Mouse (Mus musculus) intestine, embryonic 16.5 days (tissue): ENCODE measurements around the gene Trio. TPM values are rescaled to one million over a fixed set of nuclear protein-coding genes. Genes with fewer than 3 reads are reported as not detected.

Experiments
- ATAC-seq: fragments of 200-750 bp; cut with Nextera tagmentation; 2 replicates; pipeline ENCODE4 v1.8.0; 2017; ENCODE audit warnings: moderate TSS enrichment, moderate library complexity
- H3K27ac ChIP-seq: fragments of 300-500 bp; sonication (generic); 2 replicates; pipeline ENCODE4 v1.5.1; 2014; ENCODE audit warnings: mild to moderate bottlenecking, low read length
- H3K27me3 ChIP-seq: fragments of 300-500 bp; sonication (generic); replicated peaks from 2 replicates; pipeline ENCODE4 v1.6.1; 2014; ENCODE audit warnings: low read length, control low read depth, mixed read lengths; ENCODE audit not compliant: control insufficient read depth, insufficient read depth
- H3K36me3 ChIP-seq: fragments of 300-500 bp; sonication (generic); 2 replicates; pipeline ENCODE4 v1.6.1; 2014; ENCODE audit warnings: low read length, control low read depth; ENCODE audit not compliant: control insufficient read depth, insufficient read depth
- H3K4me1 ChIP-seq: fragments of 300-500 bp; sonication (generic); 2 replicates; pipeline ENCODE4 v1.6.1; 2014; ENCODE audit warnings: low read length, control low read depth, mixed read lengths; ENCODE audit not compliant: control insufficient read depth, insufficient read depth
- H3K4me2 ChIP-seq: fragments of 300-500 bp; sonication (generic); 2 replicates; pipeline ENCODE4 v1.6.1; 2014; ENCODE audit warnings: low read depth, low read length, control low read depth
- H3K4me3 ChIP-seq: fragments of 300-500 bp; sonication (generic); 2 replicates; pipeline ENCODE4 v1.5.1; 2014; ENCODE audit warnings: mild to moderate bottlenecking, low read length
- H3K9ac ChIP-seq: fragments of 300-500 bp; sonication (generic); 2 replicates; pipeline ENCODE4 v1.6.1; 2014; ENCODE audit warnings: low read depth, low read length
- H3K9me3 ChIP-seq: fragments of 300-500 bp; sonication (generic); 2 replicates; pipeline ENCODE4 v1.6.1; 2016; ENCODE audit warnings: low read length, control low read depth; ENCODE audit not compliant: control insufficient read depth
- WGBS: fragments of 180-500 bp; shearing (Covaris S2); extraction: QIAGEN DNeasy Blood & Tissue Kit; methylation state at CpG from one replicate; pipeline ENCODE4 v1.1.7; 2014; 5-methylcytosine and 5-hydroxymethylcytosine counted together
- polyA plus RNA-seq: library from polyadenylated mRNA; unstranded; fragments of >200 nt; fragmentation: Nextera tagmentation; extraction: Ambion mirVana; gene quantifications from 2 replicates; pipeline ENCODE4 v1.2.1, GENCODE M21; 2015

The Trio gene
- polyA plus RNA-seq, 1 experiment from 2014 or later, result 13.4 TPM

GRCm38 (mm10) chr15:28064081-28064732 is 38.6 kb upstream of the Trio start:
- Histone ChIP-seq H3K27ac (no peak overlapping the region), H3K4me1 (no peaks in the 10 kb centered on the region), H3K4me2 (no peak overlapping the region), H3K9me3 (no peaks in the 10 kb centered on the region), H3K36me3 (no peaks in the 10 kb centered on the region), H3K4me3 (no peak overlapping the region), H3K27me3 (no peaks in the 10 kb centered on the region), H3K9ac (no peak overlapping the region)
- no peak for ATAC-seq
- 73% methylated on average over 13 of the region's 13 CpGs for WGBS

DNA sequence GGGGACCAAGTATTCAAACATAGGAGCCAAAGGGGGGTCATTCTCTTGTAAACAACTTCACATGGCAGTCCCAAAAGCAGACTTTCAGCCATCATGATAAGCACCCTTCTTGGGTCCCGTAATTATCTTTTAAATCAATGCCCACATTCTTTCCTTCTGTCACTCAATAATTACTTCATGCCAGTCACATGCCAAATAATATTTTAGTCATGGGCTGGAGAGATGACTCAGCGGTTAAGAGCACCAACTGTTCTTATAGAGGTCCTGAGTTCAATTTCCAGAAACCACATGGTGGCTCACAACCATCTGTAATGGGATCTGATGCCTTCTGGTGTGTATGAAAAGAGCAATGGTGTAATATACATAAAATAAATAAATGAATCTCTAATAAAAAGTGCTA is 37.8 kb upstream of the Trio start:
- Histone ChIP-seq H3K27me3 (no peaks in the 10 kb centered on the region), H3K27ac (no peak overlapping the region), H3K4me2 (no peak overlapping the region), H3K36me3 (no peaks in the 10 kb centered on the region), H3K9me3 (no peaks in the 10 kb centered on the region), H3K4me3 (no peak overlapping the region), H3K9ac (no peak overlapping the region), H3K4me1 (no peaks in the 10 kb centered on the region)
- ATAC-seq, result no peak
- 96% methylated on average over 2 of the region's 2 CpGs for WGBS

DNA sequence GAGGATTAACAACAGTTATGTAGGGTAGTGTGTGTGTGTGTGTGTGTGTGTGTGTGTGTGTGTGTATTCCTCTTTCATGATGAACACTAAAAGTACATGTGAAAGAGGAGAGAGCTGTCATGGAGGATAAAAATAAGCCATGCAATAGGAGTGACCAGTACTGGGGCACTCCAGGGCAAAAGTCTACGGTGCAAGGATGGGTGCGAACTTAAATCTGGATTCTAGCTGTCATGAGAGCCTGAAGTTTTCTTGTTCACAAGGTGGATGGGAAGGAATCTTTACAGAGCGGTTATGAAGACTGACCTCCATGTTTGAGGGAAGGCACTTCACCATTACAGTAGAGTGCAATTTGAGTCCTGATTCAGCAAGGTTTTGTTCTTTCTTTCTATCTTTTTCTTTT is 36.4 kb upstream of the Trio start:
- Histone ChIP-seq H3K36me3 (no peaks in the 10 kb centered on the region), H3K9ac (no peak overlapping the region), H3K27ac (no peak overlapping the region), H3K9me3 (no peaks in the 10 kb centered on the region), H3K4me3 (no peak overlapping the region), H3K4me2 (no peak overlapping the region), H3K27me3 (no peaks in the 10 kb centered on the region), H3K4me1 (no peaks in the 10 kb centered on the region)
- WGBS, result 94% methylated on average over 3 of the region's 3 CpGs
- no peak for ATAC-seq

GRCm38 (mm10) chr15:28060977-28061376 is 35.3 kb upstream of the Trio start:
- ATAC-seq, result no peak
- H3K4me3 ChIP-seq, result no peak overlapping the region
- H3K36me3 ChIP-seq, result no peaks in the 10 kb centered on the region
- no peaks in the 10 kb centered on the region for H3K4me1 ChIP-seq
- H3K4me2 ChIP-seq, result no peak overlapping the region
- no peaks in the 10 kb centered on the region for H3K27me3 ChIP-seq
- H3K9me3 ChIP-seq, result no peaks in the 10 kb centered on the region
- H3K27ac ChIP-seq, result no peak overlapping the region
- 91% methylated on average over 5 of the region's 5 CpGs for WGBS
- H3K9ac ChIP-seq, result no peak overlapping the region

DNA sequence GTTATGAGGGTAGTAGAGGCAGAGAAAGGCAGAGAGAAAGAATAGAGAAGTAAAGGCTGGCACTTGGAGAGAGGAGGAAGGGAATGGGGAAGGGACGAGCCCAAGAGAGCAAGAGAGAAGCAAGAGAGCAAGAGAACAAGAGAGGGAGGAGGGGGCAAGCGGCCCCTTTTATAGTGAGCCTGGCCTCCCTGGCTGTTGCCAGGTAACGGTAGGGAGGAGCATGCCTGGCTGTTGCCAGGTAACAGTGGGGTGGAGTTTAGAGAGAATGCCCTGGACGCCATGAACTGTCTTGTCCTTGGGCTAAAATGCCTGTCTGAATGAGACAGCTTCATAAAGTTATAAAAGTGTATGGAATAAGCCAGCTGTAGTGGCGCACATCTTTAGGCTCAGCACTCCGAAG is 34.8 kb upstream of the Trio start:
- no peaks in the 10 kb centered on the region for H3K27me3 ChIP-seq
- ATAC-seq, result no peak
- no peak overlapping the region for H3K4me3 ChIP-seq
- 60% methylated on average over 6 of the region's 6 CpGs for WGBS
- no peak overlapping the region for H3K4me2 ChIP-seq
- H3K9ac ChIP-seq, result no peak overlapping the region
- H3K36me3 ChIP-seq, result no peaks in the 10 kb centered on the region
- no peak overlapping the region for H3K27ac ChIP-seq
- H3K4me1 ChIP-seq, result no peaks in the 10 kb centered on the region
- no peaks in the 10 kb centered on the region for H3K9me3 ChIP-seq

DNA sequence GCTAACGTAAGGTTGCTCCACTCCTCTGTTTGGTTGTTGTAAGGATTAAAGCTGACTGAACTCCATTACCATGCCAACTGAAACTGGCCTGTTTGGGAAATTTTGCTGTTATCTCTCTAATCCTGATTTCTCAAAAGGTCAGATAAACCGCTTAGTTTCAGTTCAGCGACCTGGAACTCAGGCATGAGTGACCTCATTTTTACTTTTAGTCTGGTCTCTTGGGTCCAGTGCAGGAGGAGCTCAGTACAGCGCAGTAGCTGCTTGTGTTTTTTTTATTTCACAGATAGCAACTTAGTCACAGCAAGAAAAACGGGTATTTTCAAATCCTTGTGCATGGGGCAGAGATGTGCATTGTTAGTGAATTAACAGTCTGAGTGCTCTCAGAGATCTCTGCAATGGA is 31.9 kb upstream of the Trio start:
- Histone ChIP-seq H3K9me3 (no peaks in the 10 kb centered on the region), H3K4me3 (no peak overlapping the region), H3K27me3 (no peaks in the 10 kb centered on the region), H3K4me2 (no peak overlapping the region), H3K36me3 (no peaks in the 10 kb centered on the region), H3K4me1 (no peaks in the 10 kb centered on the region), H3K9ac (no peak overlapping the region), H3K27ac (no peak overlapping the region)
- ATAC-seq, result no peak
- 66% methylated on average over 5 of the region's 5 CpGs for WGBS

- H3K9ac ChIP-seq, result no peak overlapping the region
- no peak for ATAC-seq
Observed at GRCm38 (mm10) chr15:28054731-28055130, 29.1 kb upstream of the Trio start.

DNA sequence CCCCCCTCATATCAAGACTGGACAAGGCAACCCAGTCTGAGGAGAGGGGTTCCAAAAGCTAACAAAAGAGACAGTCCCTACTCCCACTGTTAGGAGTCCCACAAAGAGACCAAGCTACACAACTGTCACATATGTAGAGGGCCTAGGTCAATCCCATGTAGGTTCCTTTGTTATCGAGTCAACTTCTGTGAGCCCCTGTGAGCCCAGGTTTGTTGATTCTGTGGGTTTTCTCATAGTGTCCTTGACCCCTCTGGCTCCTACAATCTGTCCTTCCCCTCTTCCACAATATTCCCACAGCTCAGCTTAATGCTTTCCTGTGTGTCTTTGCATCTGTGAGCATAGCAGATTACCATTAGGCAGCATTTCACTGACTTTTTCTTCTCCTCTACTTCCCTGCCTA is 28.5 kb upstream of the Trio start:
- no peaks in the 10 kb centered on the region for H3K4me1 ChIP-seq
- H3K27ac ChIP-seq, result no peak overlapping the region
- 55% methylated on average over 1 of the region's 1 CpGs for WGBS
- H3K27me3 ChIP-seq, result no peaks in the 10 kb centered on the region
- H3K4me3 ChIP-seq, result no peak overlapping the region
- H3K4me2 ChIP-seq, result no peak overlapping the region
- H3K36me3 ChIP-seq, result no peaks in the 10 kb centered on the region
- ATAC-seq, result no peak
- no peak overlapping the region for H3K9ac ChIP-seq
- H3K9me3 ChIP-seq, result no peaks in the 10 kb centered on the region

More at GRCm38 (mm10) chr15:28054731-28055130, 29.1 kb upstream of the Trio start:
- Histone ChIP-seq H3K36me3 (no peaks in the 10 kb centered on the region), H3K4me3 (no peak overlapping the region), H3K4me2 (no peak overlapping the region), H3K27me3 (no peaks in the 10 kb centered on the region), H3K9me3 (no peaks in the 10 kb centered on the region), H3K27ac (no peak overlapping the region), H3K4me1 (no peaks in the 10 kb centered on the region)
- 90% methylated on average over 1 of the region's 1 CpGs for WGBS

GRCm38 (mm10) chr15:28053226-28053625 is 27.6 kb upstream of the Trio start:
- no peaks in the 10 kb centered on the region for H3K27me3 ChIP-seq
- H3K4me1 ChIP-seq, result no peaks in the 10 kb centered on the region
- no peak overlapping the region for H3K9ac ChIP-seq
- ATAC-seq, result no peak
- no peaks in the 10 kb centered on the region for H3K9me3 ChIP-seq
- 51% methylated on average over 6 of the region's 6 CpGs for WGBS
- no peak overlapping the region for H3K4me3 ChIP-seq
- H3K36me3 ChIP-seq, result no peaks in the 10 kb centered on the region
- no peak overlapping the region for H3K4me2 ChIP-seq
- H3K27ac ChIP-seq, result no peak overlapping the region

- WGBS, result 75% methylated on average over 4 of the region's 4 CpGs
- no peak overlapping the region for H3K9ac ChIP-seq
- no peaks in the 10 kb centered on the region for H3K27me3 ChIP-seq
- H3K9me3 ChIP-seq, result no peaks in the 10 kb centered on the region
- H3K27ac ChIP-seq, result no peak overlapping the region
- H3K4me1 ChIP-seq, result no peaks in the 10 kb centered on the region
- no peaks in the 10 kb centered on the region for H3K36me3 ChIP-seq
- no peak overlapping the region for H3K4me3 ChIP-seq
- no peak for ATAC-seq
- no peak overlapping the region for H3K4me2 ChIP-seq
Observed at GRCm38 (mm10) chr15:28051811-28052210, 26.2 kb upstream of the Trio start.
